Mouse (Mus musculus) liver, embryonic 11.5 days (tissue): ENCODE measurements around the gene Smtnl1. TPM values are rescaled to one million over a fixed set of nuclear protein-coding genes. Genes with fewer than 3 reads are reported as not detected.

Experiments
- polyA plus RNA-seq: library from polyadenylated mRNA; unstranded; fragments of >200 nt; fragmentation: Nextera tagmentation; extraction: Ambion mirVana; gene quantifications from 2 replicates; pipeline ENCODE4 v1.2.1, GENCODE M21; 2014

Gene Smtnl1
- polyA plus RNA-seq, 1 experiment from 2014 or later = 0.25 TPM

Other genes with a start within 250 kb of the Smtnl1 start
- gene Ctnnd1, start 171.9 kb downstream of the Smtnl1 start, polyA plus RNA-seq = 21.9 and 27.1 TPM in 2 replicates
- 0.18 and 0.22 TPM in 2 replicates for gene Btbd18, start 163.6 kb downstream of the Smtnl1 start, polyA plus RNA-seq
- 241 and 264 TPM in 2 replicates for gene Selenoh, start 151.9 kb downstream of the Smtnl1 start, polyA plus RNA-seq
- not detected in 2 replicates for gene Gm28635, start 144.6 kb downstream of the Smtnl1 start, polyA plus RNA-seq
- gene Med19, start 144.2 kb downstream of the Smtnl1 start, polyA plus RNA-seq = 43.4 and 44.9 TPM in 2 replicates
- 115 and 125 TPM in 2 replicates for gene Tmx2, start 143.5 kb downstream of the Smtnl1 start, polyA plus RNA-seq
- gene Zdhhc5, start 107.5 kb downstream of the Smtnl1 start, polyA plus RNA-seq = 26.5 and 28.8 TPM in 2 replicates
- 59.3 and 63.4 TPM in 2 replicates for gene Clp1, start 95.3 kb downstream of the Smtnl1 start, polyA plus RNA-seq
- 11.4 and 14.2 TPM in 2 replicates for gene Ypel4, start 88.6 kb downstream of the Smtnl1 start, polyA plus RNA-seq
- 2.9 and 3.3 TPM in 2 replicates for gene Gm19426, start 79.0 kb downstream of the Smtnl1 start, polyA plus RNA-seq
- 38.4 and 43.2 TPM in 2 replicates for gene Serping1, start 47.2 kb downstream of the Smtnl1 start, polyA plus RNA-seq
- gene Ube2l6, start 23.8 kb downstream of the Smtnl1 start, polyA plus RNA-seq = 112 and 114 TPM in 2 replicates
- gene Timm10, start 4.3 kb upstream of the Smtnl1 start, polyA plus RNA-seq = 84.3 and 84.5 TPM in 2 replicates
- 83.2 and 101 TPM in 2 replicates for gene Slc43a1, start 16.2 kb upstream of the Smtnl1 start, polyA plus RNA-seq
- 0.66 and 1.2 TPM in 2 replicates for gene Rtn4rl2, start 64.1 kb upstream of the Smtnl1 start, polyA plus RNA-seq
- gene Slc43a3, start 113.9 kb upstream of the Smtnl1 start, polyA plus RNA-seq = 107 and 111 TPM in 2 replicates
- 67.2 and 96.9 TPM in 2 replicates for gene Prg2, start 157.8 kb upstream of the Smtnl1 start, polyA plus RNA-seq
- gene Prg3, start 165.6 kb upstream of the Smtnl1 start, polyA plus RNA-seq = 10.2 and 16.7 TPM in 2 replicates
- 338 and 381 TPM in 2 replicates for gene Ssrp1, start 214.6 kb upstream of the Smtnl1 start, polyA plus RNA-seq
- gene P2rx3, start 214.8 kb upstream of the Smtnl1 start, polyA plus RNA-seq = 0.95 and 1.1 TPM in 2 replicates
- gene Tnks1bp1, start 225.4 kb upstream of the Smtnl1 start, polyA plus RNA-seq = 3.4 and 3.7 TPM in 2 replicates